10 mouse cellular contexts compared by ENCODE assay signal in genomic region chr3:89193853-89194252, GRCm38 (mm10). TPM values are rescaled to one million over a fixed set of nuclear protein-coding genes. Genes with fewer than 3 reads are reported as not detected.
A peak's percentile ranks its signal among the peaks of the same experiment; 100 is the strongest.
DNase-seq lines count a peak whose midpoint lies in the region; ATAC-seq lines count a peak whose summit lies in the region.
"Had no signal": no experiment of that assay in that cellular context is flagged by ENCODE, and none has a peak within 500 bp of the region (broad histone marks: within the 10 kb centered on the region; RNA-seq: fewer than 3 reads in every experiment).

No protein-coding gene starts in this region.

- ATAC-seq in inflammation-experienced regulatory T-cells, adult 6 months, result peak; percentile 39
- no peak for ATAC-seq in cerebellum, adult (ENCODE audit: insufficient number of reproducible peaks, low FRiP score, low TSS enrichment)
- ATAC-seq: forebrain, embryonic 16.5 days; intestine, embryonic 16.5 days had no signal

- peak; percentile 55 for DNase-seq in kidney, postnatal 10 days
- DNase-seq in kidney, adult 9 months, result no peak
- peak; percentile 63 for DNase-seq in 3T3-L1 (ENCODE audit: low read depth, low spot score)
- peak; percentile 80 for DNase-seq in CD4-positive, CD25-positive, alpha-beta regulatory T cell, adult 2 months (ENCODE audit: low read depth, low spot score)
- no peak for DNase-seq in cerebellum, adult 9-11 months
- no peak for DNase-seq in c-Kit-positive CD71-positive TER-119-positive erythroid progenitor cells, embryonic 14.5 days (ENCODE audit: low spot score)

RNA-seq across cellular contexts. Expression of gene Gba, which starts 8.9 kb away (rescaled TPM):
- 10 to 100 TPM; 63.7 to 86.1 (median 85.1) TPM for polyA plus RNA-seq in inflammation-experienced regulatory T-cells, adult 6 months (2017; shearing (Covaris generic))

RNA-seq across cellular contexts. Expression of gene Fam189b, which starts 10.9 kb away (rescaled TPM):
- polyA plus RNA-seq in inflammation-experienced regulatory T-cells, adult 6 months (2017; shearing (Covaris generic)), result 100 to 1,000 TPM; 132 to 223 (median 213) TPM

RNA-seq across cellular contexts. Expression of gene Scamp3, which starts 16.6 kb away (rescaled TPM):
- 100 to 1,000 TPM; 168 to 216 (median 185) TPM for polyA plus RNA-seq in inflammation-experienced regulatory T-cells, adult 6 months (2017; shearing (Covaris generic))

RNA-seq across cellular contexts. Expression of gene Thbs3, which starts 21.1 kb away (rescaled TPM):
- polyA plus RNA-seq in inflammation-experienced regulatory T-cells, adult 6 months (2017; shearing (Covaris generic)), result 1 to 10 TPM in 2 of 3 experiments, under 1 TPM in 1; 0.48 to 3.3 (median 2.7) TPM

RNA-seq across cellular contexts. Expression of gene Clk2, which starts 29.3 kb away (rescaled TPM):
- polyA plus RNA-seq in inflammation-experienced regulatory T-cells, adult 6 months (2017; shearing (Covaris generic)), result 10 to 100 TPM; 12.5 to 29.0 (median 24.7) TPM

Comparison
In these comparisons a context has a peak if more than half of its experiments do, and no peak if none do; other contexts are left out.
1. DNase-seq: peak in kidney, postnatal 10 days (single experiment), 3T3-L1 (single experiment) and CD4-positive, CD25-positive, alpha-beta regulatory T cell, adult 2 months (single experiment); none in kidney, adult 9 months (single experiment), cerebellum, adult 9-11 months (single experiment) and c-Kit-positive CD71-positive TER-119-positive erythroid progenitor cells, embryonic 14.5 days (single experiment).